Mouse (Mus musculus) intestine, postnatal 0 days (tissue): ENCODE measurements around the gene Edem2. TPM values are rescaled to one million over a fixed set of nuclear protein-coding genes. Genes with fewer than 3 reads are reported as not detected.

ENCODE experiments used
- ATAC-seq: fragments of 200-750 bp; cut with Nextera tagmentation; 2 replicates; pipeline ENCODE4 v1.8.0; 2017; ENCODE audit warnings: mild to moderate bottlenecking, moderate TSS enrichment, moderate library complexity
- H3K27ac ChIP-seq: fragments of 300-500 bp; sonication (generic); 2 replicates; pipeline ENCODE4 v1.5.1; 2014; ENCODE audit warnings: mild to moderate bottlenecking, low read depth, low read length, moderate library complexity
- H3K27me3 ChIP-seq: fragments of 300-500 bp; sonication (generic); replicated peaks from 2 replicates; pipeline ENCODE4 v1.6.1; 2014; ENCODE audit warnings: low read length, mixed read lengths; ENCODE audit not compliant: control insufficient read depth, insufficient read depth
- H3K36me3 ChIP-seq: fragments of 300-500 bp; sonication (generic); 2 replicates; pipeline ENCODE4 v1.6.1; 2014; ENCODE audit warnings: mild to moderate bottlenecking, moderate library complexity; ENCODE audit not compliant: control insufficient read depth, insufficient read depth
- H3K4me1 ChIP-seq: fragments of 300-500 bp; sonication (generic); replicated peaks from 2 replicates; pipeline ENCODE4 v1.6.1; 2014; ENCODE audit warnings: antibody characterized with exemption, low read length, mixed read lengths; ENCODE audit not compliant: control insufficient read depth, insufficient read depth
- H3K4me2 ChIP-seq: fragments of 300-500 bp; sonication (generic); replicated peaks from 2 replicates; pipeline ENCODE4 v1.6.1; 2014; ENCODE audit warnings: low read depth, mild to moderate bottlenecking, moderate library complexity
- H3K4me3 ChIP-seq: fragments of 300-500 bp; sonication (generic); 2 replicates; pipeline ENCODE4 v1.5.1; 2014; ENCODE audit warnings: low read depth, low read length
- H3K9ac ChIP-seq: fragments of 300-500 bp; sonication (generic); 2 replicates; pipeline ENCODE4 v1.6.1; 2014; ENCODE audit warnings: mild to moderate bottlenecking, low read depth, low read length
- H3K9me3 ChIP-seq: fragments of 300-500 bp; sonication (generic); 2 replicates; pipeline ENCODE4 v1.6.1; 2016; ENCODE audit warnings: mixed run types; ENCODE audit not compliant: control insufficient read depth
- CTCF ChIP-seq: sonication (generic); IDR thresholded peaks from 2 replicates; pipeline ENCODE4 v1.5.1; 2016; ENCODE audit warnings: low read depth, mild to moderate bottlenecking, control low read depth, antibody characterized with exemption, moderate library complexity
- WGBS: fragments of 180-500 bp; shearing (Covaris S2); extraction: QIAGEN DNeasy Blood & Tissue Kit; methylation state at CpG from one replicate; pipeline ENCODE4 v1.1.7; 2014; 5-methylcytosine and 5-hydroxymethylcytosine counted together
- polyA plus RNA-seq: library from polyadenylated mRNA; unstranded; fragments of >200 nt; fragmentation: Nextera tagmentation; extraction: Ambion mirVana; gene quantifications from 2 replicates; pipeline ENCODE4 v1.2.1, GENCODE M21; 2015

Gene Edem2
- polyA plus RNA-seq, 1 experiment from 2014 or later: 61.6 TPM

DNA sequence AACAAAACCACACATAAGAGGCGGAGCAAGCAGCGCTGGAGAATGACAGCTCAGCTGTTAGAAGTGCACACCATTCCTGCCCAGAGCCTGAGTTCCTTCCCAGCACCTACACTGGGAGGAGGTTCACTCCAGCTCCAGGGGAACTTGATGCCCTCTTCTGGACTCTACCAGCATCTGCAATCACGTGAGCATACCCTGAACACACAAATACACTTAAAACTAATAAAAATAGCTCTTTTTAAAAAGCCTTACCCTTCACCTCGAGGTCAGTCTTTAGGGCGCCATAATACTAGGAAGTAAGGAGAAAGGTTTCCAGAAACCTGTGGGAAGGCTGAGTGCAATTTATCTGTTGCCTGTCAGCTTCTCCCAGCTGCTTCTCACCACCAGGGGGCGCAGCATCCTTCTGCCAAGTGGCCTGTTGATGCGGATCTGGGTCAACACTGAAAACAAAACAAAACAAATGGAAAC lies 33.1 kb downstream of the Edem2 start:
- Histone ChIP-seq H3K4me2 (0 out of 2 replicates have a peak overlapping the region, but pooled peaks have one; percentile 25), H3K27me3 (no peaks in the 10 kb centered on the region), H3K4me3 (no peak overlapping the region), H3K9me3 (no peaks in the 10 kb centered on the region), H3K27ac (no peak overlapping the region), H3K4me1 (no peaks in the 10 kb centered on the region), H3K36me3 (0 out of 2 replicates have a peak, but pooled peaks cover 4% of the 10 kb centered on the region), H3K9ac (no peak overlapping the region)
- peak; percentile 93 for TF ChIP-seq CTCF
- WGBS: 16% methylated on average over 7 of the region's 7 CpGs
- ATAC-seq: no peak

DNA sequence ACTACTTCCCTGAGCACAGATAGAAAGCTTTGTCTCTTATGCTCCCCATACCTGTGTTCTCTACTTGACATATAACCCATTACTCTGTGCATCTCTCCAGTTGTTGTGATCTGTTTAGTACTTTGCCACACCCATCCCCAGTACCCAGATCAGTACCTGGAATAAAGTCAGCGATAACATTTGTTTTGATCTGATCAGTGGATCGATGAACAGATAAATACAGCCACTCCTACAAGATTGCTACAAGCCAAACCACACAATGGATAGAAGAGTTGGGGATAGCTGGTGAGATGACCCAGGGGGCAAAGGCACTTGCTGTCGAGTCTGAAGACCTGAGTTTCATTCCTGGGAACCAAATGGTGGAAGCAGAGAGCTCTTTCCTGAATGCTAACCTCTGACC lies 34.0 kb downstream of the Edem2 start:
- no peaks in the 10 kb centered on the region for H3K9me3 ChIP-seq
- H3K4me3 ChIP-seq: no peak overlapping the region
- H3K36me3 ChIP-seq: no peaks in the 10 kb centered on the region
- H3K27ac ChIP-seq: no peak overlapping the region
- no peak for ATAC-seq
- peaks cover 3% of the 10 kb centered on the region; the same call in 1 of the 2 replicates for H3K4me1 ChIP-seq
- no peak overlapping the region for H3K9ac ChIP-seq
- 69% methylated on average over 3 of the region's 3 CpGs for WGBS
- no peak overlapping the region for H3K4me2 ChIP-seq
- TF ChIP-seq CTCF: no peak
- no peaks in the 10 kb centered on the region for H3K27me3 ChIP-seq

DNA sequence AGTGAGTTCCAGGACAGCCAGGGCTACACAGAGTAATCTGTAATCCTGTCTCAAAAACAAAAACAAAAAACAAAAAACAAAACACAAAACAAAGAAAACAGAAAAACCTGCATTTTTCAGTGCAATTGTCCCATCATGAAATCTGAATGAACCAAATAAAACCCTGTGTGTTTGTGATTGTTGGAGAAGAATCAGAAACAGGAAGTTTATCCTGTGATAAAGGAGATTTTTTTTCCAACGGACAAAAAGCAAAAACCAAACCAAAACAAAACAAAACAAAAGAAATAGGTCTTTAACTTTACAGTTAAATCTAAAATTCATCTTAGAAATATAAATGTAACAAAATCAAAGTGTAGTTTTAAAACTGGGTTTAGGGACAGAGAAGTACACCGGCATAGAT lies 34.7 kb downstream of the Edem2 start:
- H3K4me3 ChIP-seq: no peak overlapping the region
- no peak overlapping the region for H3K9ac ChIP-seq
- no peak for TF ChIP-seq CTCF
- ATAC-seq: no peak
- no peak overlapping the region for H3K27ac ChIP-seq
- no peak overlapping the region for H3K4me2 ChIP-seq
- no peaks in the 10 kb centered on the region for H3K36me3 ChIP-seq
- no peaks in the 10 kb centered on the region for H3K27me3 ChIP-seq
- H3K4me1 ChIP-seq: peaks cover 3% of the 10 kb centered on the region; the same call in 1 of the 2 replicates
- 69% methylated on average over 2 of the region's 2 CpGs for WGBS
- H3K9me3 ChIP-seq: no peaks in the 10 kb centered on the region

DNA sequence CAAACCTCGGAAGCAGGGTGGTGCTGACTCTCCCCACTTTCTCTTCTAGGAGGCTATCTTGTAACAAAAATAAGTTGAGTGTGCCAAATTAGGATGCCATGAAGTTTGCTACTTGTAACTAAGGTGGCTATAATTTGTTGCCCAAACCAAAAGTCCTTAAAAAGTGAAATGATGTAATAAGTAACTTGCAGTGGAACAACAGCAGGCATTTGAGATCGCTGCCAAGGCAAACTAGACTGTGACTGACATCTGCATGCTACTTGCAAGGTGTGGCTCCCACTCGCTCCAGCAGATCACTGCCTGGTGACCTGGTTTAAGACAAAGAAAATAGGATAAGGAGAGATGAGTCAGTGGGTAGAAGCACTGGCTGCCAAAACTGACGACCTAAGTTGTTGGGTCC lies 36.1 kb downstream of the Edem2 start:
- ATAC-seq: no peak
- 77% methylated on average over 4 of the region's 4 CpGs for whole genome bisulfite sequencing
- Histone ChIP-seq H3K4me3 (no peak overlapping the region), H3K9me3 (no peaks in the 10 kb centered on the region), H3K27ac (no peak overlapping the region), H3K4me2 (no peak overlapping the region), H3K36me3 (no peaks in the 10 kb centered on the region), H3K4me1 (peaks cover 3% of the 10 kb centered on the region; the same call in 1 of the 2 replicates), H3K9ac (no peak overlapping the region), H3K27me3 (no peaks in the 10 kb centered on the region)
- TF ChIP-seq CTCF: no peak

DNA sequence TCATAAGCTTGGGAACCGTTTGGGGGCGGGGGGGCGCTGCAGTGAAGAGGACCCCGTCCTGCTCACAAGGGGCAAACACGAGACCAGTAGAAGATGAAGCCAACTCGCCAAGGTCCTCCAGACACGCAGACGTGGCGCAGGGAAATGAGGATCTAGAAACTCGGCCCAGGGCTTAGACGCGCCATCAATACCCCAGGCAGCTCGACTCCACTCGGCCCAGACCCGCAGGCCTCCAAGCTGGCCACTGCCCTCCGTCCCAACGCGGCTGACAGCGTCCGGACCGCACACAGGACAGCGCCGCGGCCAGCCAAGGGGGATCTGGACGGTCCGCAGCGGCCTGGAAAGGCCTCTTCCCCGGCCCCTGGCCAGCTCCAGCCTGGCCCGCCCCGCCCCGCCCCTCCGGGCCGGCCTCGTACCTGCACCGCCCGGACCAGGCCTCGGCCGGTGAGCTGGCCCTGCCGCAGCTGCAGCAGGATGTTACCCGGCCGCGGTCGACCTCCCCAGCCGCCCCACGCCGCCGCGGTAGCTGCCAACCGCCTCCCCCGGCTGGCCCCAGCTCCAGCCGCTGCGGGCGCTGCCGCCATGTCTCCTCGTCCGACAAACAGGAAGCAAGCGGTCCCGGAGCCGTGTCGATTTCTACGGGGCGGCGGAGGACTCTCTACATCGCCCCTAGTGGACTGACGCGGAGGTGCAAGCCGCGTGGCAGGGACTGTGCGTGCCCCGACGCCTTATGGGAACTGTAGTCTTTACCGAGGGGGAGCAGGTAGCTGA lies 37.4 kb downstream of the Edem2 start, which contains the start of gene Trpc4ap:
Gene Trpc4ap, minus strand, starts transcription at position 662 of the 771 bp plus-strand sequence.
- H3K4me3 ChIP-seq: peak within 1 kb of the TSS; percentile 99
- peak within 1 kb of the TSS; percentile 90 for H3K27ac ChIP-seq
- peak within 1 kb of the TSS; percentile 92 for H3K9ac ChIP-seq
- no peaks in the 10 kb centered on the region for H3K9me3 ChIP-seq
- ATAC-seq: peak; percentile 97
- H3K4me2 ChIP-seq: peak within 1 kb of the TSS; percentile 73
- peaks cover 3% of the 10 kb centered on the region; the same call in 1 of the 2 replicates for H3K4me1 ChIP-seq
- H3K36me3 ChIP-seq: no peaks in the 10 kb centered on the region
- peak; percentile 99 for TF ChIP-seq CTCF
- under 1% methylated on average over 65 of the region's 72 CpGs for WGBS
- no peaks in the 10 kb centered on the region for H3K27me3 ChIP-seq

DNA sequence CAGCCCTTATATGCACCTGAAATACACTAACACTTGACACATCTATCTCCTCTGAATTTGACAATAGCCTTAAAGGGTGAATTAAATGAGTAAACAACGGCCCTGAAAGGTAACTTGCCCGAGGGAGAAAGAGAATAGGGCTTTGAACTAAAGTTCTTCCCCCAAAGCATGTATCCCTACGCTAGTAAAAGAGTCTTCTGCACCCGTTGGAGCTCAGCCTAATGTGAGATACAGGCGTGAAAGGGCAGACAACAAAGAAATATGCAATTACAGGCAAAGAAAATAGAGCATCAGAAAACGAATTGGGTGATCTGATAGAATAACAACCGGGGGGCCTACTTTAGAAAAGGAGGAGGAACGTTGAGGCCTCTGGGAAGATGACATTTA lies 37.9 kb downstream of the Edem2 start:
- Histone ChIP-seq H3K9ac (peak overlapping the region; percentile 92), H3K4me2 (peak overlapping the region; percentile 73), H3K4me3 (peak overlapping the region; percentile 99), H3K27me3 (no peaks in the 10 kb centered on the region), H3K9me3 (no peaks in the 10 kb centered on the region), H3K4me1 (peaks cover 3% of the 10 kb centered on the region; the same call in 1 of the 2 replicates), H3K36me3 (no peaks in the 10 kb centered on the region), H3K27ac (peak overlapping the region; percentile 90)
- under 1% methylated on average over 8 of the region's 8 CpGs for WGBS
- TF ChIP-seq CTCF: no peak
- ATAC-seq: no peak
